Mouse (Mus musculus) fibroblast of lung, adult 2 months (primary cell): ENCODE measurements at regions not wholly inside any gene's neighbourhood (a gene's known extent, or its start where the extent isn't known, plus 50 kb on each side); places are given as distances from the start of the nearest gene placed in this dataset.
"Not testable (repeated sequence)": the region's sequence is repeated elsewhere in the genome, so short reads cannot be mapped to it uniquely, and the experiment has no call there.

Experiments
- DNase-seq: peaks from one replicate; pipeline ENCODE4 v3.0.0-alpha.2; 2011; ENCODE audit warnings: low read depth

DNA sequence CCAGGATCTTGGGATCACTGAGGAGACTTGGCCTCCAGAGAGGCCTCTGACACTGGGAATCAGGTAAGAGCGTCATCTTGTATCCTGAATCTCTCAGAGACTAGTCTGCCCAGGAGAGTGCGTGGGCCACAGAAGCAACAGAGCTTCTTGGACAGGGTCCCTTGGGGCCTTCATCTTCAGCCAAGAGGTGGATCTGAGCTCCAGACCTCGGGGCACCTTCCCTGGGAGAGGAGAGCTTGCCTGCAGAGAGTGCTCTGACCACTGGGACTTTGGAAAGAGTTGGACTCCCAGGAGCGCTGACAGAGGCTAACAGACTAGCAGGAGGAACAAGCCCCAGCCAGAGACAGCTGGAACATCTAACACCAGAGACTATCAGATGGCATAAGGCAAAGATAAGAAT is 73.9 kb upstream of the Gm15319 start:
- not testable (repeated sequence) for DNase-seq

GRCm38 (mm10) chr8:20433236-20433635 is 70.2 kb upstream of the Gm15319 start:
- DNase-seq: not testable (repeated sequence)

- not testable (repeated sequence) for DNase-seq
Observed at GRCm38 (mm10) chr8:20429469-20429868, 66.5 kb upstream of the Gm15319 start.

GRCm38 (mm10) chr8:20424903-20425222 is 61.9 kb upstream of the Gm15319 start:
- peak; percentile 16 for DNase-seq

DNA sequence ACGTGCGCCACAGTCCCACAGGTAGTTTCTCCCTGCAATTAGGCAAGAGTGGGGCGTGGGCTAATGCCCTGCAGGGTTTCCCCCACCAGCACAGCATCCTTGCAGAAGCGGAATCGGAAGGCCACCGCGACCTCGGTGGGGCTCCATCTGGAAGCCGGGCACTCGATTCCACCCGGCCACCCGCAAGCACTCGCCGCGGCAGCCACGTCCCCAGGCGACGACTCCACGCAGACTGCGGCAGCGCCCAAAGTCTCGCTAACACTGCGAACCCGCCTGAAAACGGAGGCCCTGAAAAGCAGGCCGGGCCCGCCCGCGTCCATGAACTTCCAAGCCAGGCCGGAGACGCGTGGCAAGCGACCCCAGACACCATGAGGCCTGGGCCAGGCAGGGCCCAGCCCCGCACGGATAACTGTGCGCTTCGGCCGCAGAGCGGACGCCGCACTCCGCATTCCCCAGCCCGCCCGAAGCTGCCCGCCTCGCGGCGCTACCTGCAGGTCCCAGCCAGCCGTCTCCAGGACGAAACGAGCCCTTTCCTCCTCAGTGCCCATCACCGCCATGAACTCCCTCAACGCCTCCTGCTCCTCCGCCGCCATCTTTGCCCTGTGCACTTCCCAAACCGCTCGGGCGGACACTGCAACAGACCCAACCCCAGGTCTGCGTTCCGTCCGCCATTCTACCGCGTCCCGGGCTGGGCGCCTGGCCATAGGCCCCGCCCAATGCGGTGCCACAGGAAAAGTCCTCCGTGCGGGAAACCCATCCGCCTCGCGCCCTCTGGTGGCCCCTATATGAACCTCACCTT is 61.3 kb upstream of the Gm15319 start:
- peak; percentile 94 for DNase-seq

GRCm38 (mm10) chr8:20420807-20421206 is 57.8 kb upstream of the Gm15319 start:
- not testable (repeated sequence) for DNase-seq
